Mouse (Mus musculus): ENCODE results near the gene Foxj2.

GRCm38 (mm10) chr6:122820071-122820798, 521 bp downstream of the Foxj2 start:
- TF ChIP-seq MAX (IDR thresholded peaks at IDR 0.05; ENCODE audit: low read depth) (no peak), CEBPB (IDR thresholded peaks at IDR 0.05; ENCODE audit: insufficient read depth, poor library complexity, severe bottlenecking) (no peak), POLR2A (IDR thresholded peaks at IDR 0.05; ENCODE audit: insufficient read length, low read depth) (no peak)
